Mouse (Mus musculus): ENCODE measurements around the gene Gm17949. TPM values are rescaled to one million over a fixed set of nuclear protein-coding genes. Genes with fewer than 3 reads are reported as not detected.

Gm17949 gene
- not detected for total RNA-seq (2023)

GRCm38 (mm10) chr17:57011236-57012141 is at the start of gene Gm17949, which contains the start of gene Gtf2f1:
Gm17949 (plus strand) TSS chr17:57011469.
Gtf2f1 (minus strand) TSS chr17:57011288.

GRCm38 (mm10) chr17:56982013-56982412 is 29.3 kb upstream of the Gm17949 start, which contains the start of gene Acer1:
Acer1 (minus strand) TSS chr17:56982126.

GRCm38 (mm10) chr17:56990115-56990746 is 21.0 kb upstream of the Gm17949 start, which contains the start of gene Clpp:
Clpp (plus strand) TSS chr17:56990305.

GRCm38 (mm10) chr17:56997029-56997667 is 14.1 kb upstream of the Gm17949 start, which contains the start of gene Alkbh7:
Alkbh7 (plus strand) TSS chr17:56997339.

GRCm38 (mm10) chr17:56999968-57000609 is 11.2 kb upstream of the Gm17949 start, which contains the start of gene Pspn:
Pspn (minus strand) TSS chr17:57000018.

GRCm38 (mm10) chr17:57030931-57031660 is 19.8 kb downstream of the Gm17949 start, which contains the start of gene Khsrp:
Khsrp (minus strand) TSS chr17:57031522.

GRCm38 (mm10) chr17:57041554-57041953 is 30.3 kb downstream of the Gm17949 start, which contains the start of gene Slc25a41:
Slc25a41 (minus strand) TSS chr17:57041654.

GRCm38 (mm10) chr17:57058891-57059485 is 47.7 kb downstream of the Gm17949 start, which contains the start of gene Crb3:
Crb3 (plus strand) TSS chr17:57059105.

GRCm38 (mm10) chr17:57059486-57059977 is 48.3 kb downstream of the Gm17949 start, which contains the start of gene Slc25a23:
Slc25a23 (minus strand) TSS chr17:57059863.

Other genes starting within 250 kb of the Gm17949 start
- gene Dus3l, start 246.7 kb upstream of the Gm17949 start, total RNA-seq (2023), result 54.3 TPM
- 0.70 TPM for gene Prr22, start 241.2 kb upstream of the Gm17949 start, total RNA-seq (2023)
- gene Rfx2, start 180.5 kb upstream of the Gm17949 start, total RNA-seq (2023), result 11.5 TPM
- not detected for gene Acsbg2, start 137.0 kb upstream of the Gm17949 start, total RNA-seq (2023)
- 0.47 TPM for gene 1700061G19Rik, start 136.0 kb upstream of the Gm17949 start, total RNA-seq (2023)
- 32.9 TPM for gene Mllt1, start 76.1 kb upstream of the Gm17949 start, total RNA-seq (2023)
- gene Acer1, start 29.3 kb upstream of the Gm17949 start, total RNA-seq (2023), result not detected
- gene Clpp, start 21.2 kb upstream of the Gm17949 start, total RNA-seq (2023), result 19.8 TPM
- gene Alkbh7, start 14.1 kb upstream of the Gm17949 start, total RNA-seq (2023), result 9.5 TPM
- gene Pspn, start 11.5 kb upstream of the Gm17949 start, total RNA-seq (2023), result not detected
- 64.2 TPM for gene Gtf2f1, start 181 bp upstream of the Gm17949 start, total RNA-seq (2023)
- gene Khsrp, start 20.1 kb downstream of the Gm17949 start, total RNA-seq (2023), result 118 TPM
- not detected for gene Slc25a41, start 30.2 kb downstream of the Gm17949 start, total RNA-seq (2023)
- gene Crb3, start 47.6 kb downstream of the Gm17949 start, total RNA-seq (2023), result 2.2 TPM
- gene Slc25a23, start 48.4 kb downstream of the Gm17949 start, total RNA-seq (2023), result 26.8 TPM
- 119 TPM for gene Dennd1c, start 67.0 kb downstream of the Gm17949 start, total RNA-seq (2023)
- 2.1 TPM for gene Tubb4a, start 76.3 kb downstream of the Gm17949 start, total RNA-seq (2023)
- 0.88 TPM for gene Tnfsf9, start 93.9 kb downstream of the Gm17949 start, total RNA-seq (2023)
- not detected for gene Cd70, start 138.3 kb downstream of the Gm17949 start, total RNA-seq (2023)
- 0.50 TPM for gene Tnfsf14, start 182.7 kb downstream of the Gm17949 start, total RNA-seq (2023)
- gene C3, start 216.7 kb downstream of the Gm17949 start, total RNA-seq (2023), result 2.7 TPM
- gene Gpr108, start 237.0 kb downstream of the Gm17949 start, total RNA-seq (2023), result 33.2 TPM
- gene Trip10, start 238.0 kb downstream of the Gm17949 start, total RNA-seq (2023), result 3.5 TPM

All from CD4-positive naive resting alpha-beta T cell, adult 76 days (primary cell).